Comparison of ENCODE assay signal across 8 mouse cellular contexts in genomic region chr4:62732840-62733239, GRCm38 (mm10).
DNase-seq lines count a peak whose midpoint lies in the region; ATAC-seq and TF ChIP-seq lines count a peak whose summit lies in the region.

No protein-coding gene starts in this region.

- intact Hi-C loops in left cerebral cortex, adult 2 months (cut with DNase I), result no loop called here

- H3K4me2 ChIP-seq in intestine, embryonic 15.5 days (replicated peaks), result no peak overlapping the region
- H3K4me2 ChIP-seq in lung, embryonic 15.5 days, result no peak overlapping the region

- TF ChIP-seq POLR2A in embryonic fibroblast, embryonic 13.5 days (IDR thresholded peaks at IDR 0.05; ENCODE audit: low read depth, low read length), result peak; percentile 50; the same call in 1 of the 2 replicates
- no peak for TF ChIP-seq POLR2A in cerebellum, adult 2 months (IDR thresholded peaks at IDR 0.05; ENCODE audit: borderline replicate concordance, insufficient read depth, low read length)

- H3K4me3 ChIP-seq in embryonic fibroblast, embryonic 13.5 days (ENCODE audit: insufficient read depth, low read length), result no peak overlapping the region
- H3K4me3 ChIP-seq in intestine, embryonic 15.5 days (replicated peaks), result no peak overlapping the region
- H3K4me3 ChIP-seq in lung, embryonic 15.5 days, result no peak overlapping the region
- H3K4me3 ChIP-seq in cerebellum, adult 2 months (replicated peaks; ENCODE audit: insufficient read depth, low read depth, low read length), result no peak overlapping the region
- H3K4me3 ChIP-seq in left cerebral cortex, adult 2 months, result no peak overlapping the region

- 29% methylated on average over 2 of the region's 2 CpGs for WGBS in intestine, embryonic 15.5 days
- 21% methylated on average over 2 of the region's 2 CpGs for WGBS in lung, embryonic 15.5 days
- 62% methylated on average over 2 of the region's 2 CpGs for WGBS in cerebellum, adult 2 months

- H3K9ac ChIP-seq in intestine, embryonic 15.5 days, result no peak overlapping the region
- H3K9ac ChIP-seq in lung, embryonic 15.5 days, result no peak overlapping the region

- peak; percentile 35 for DNase-seq in adrenal gland, adult 2 months
- DNase-seq in adrenal gland, postnatal 25 days, result no peak
- no peak for DNase-seq in thymus, postnatal 10 days (ENCODE audit: low spot score in 2 of 2)
- DNase-seq in cerebellum, adult 2 months, result no peak
- no peak for DNase-seq in left cerebral cortex, adult 2 months (ENCODE audit: extremely low spot score in 1 of 2, low spot score in 2 of 2)

- H3K4me1 ChIP-seq in embryonic fibroblast, embryonic 13.5 days (ENCODE audit: control insufficient read depth, insufficient read depth, low read length), result peaks cover 19% of the 10 kb centered on the region; the same call in 1 of the 2 replicates
- H3K4me1 ChIP-seq in intestine, embryonic 15.5 days (replicated peaks), result peaks cover 41% of the 10 kb centered on the region
- H3K4me1 ChIP-seq in lung, embryonic 15.5 days, result peaks cover 57% of the 10 kb centered on the region
- H3K4me1 ChIP-seq in cerebellum, adult 2 months (ENCODE audit: control insufficient read depth, insufficient read depth, low read length), result peaks cover 20% of the 10 kb centered on the region

- H3K9me3 ChIP-seq in intestine, embryonic 15.5 days, result no peaks in the 10 kb centered on the region
- H3K9me3 ChIP-seq in lung, embryonic 15.5 days, result no peaks in the 10 kb centered on the region

- no peaks in the 10 kb centered on the region for H3K27me3 ChIP-seq in intestine, embryonic 15.5 days (replicated peaks)
- no peaks in the 10 kb centered on the region for H3K27me3 ChIP-seq in lung, embryonic 15.5 days
- no peaks in the 10 kb centered on the region for H3K27me3 ChIP-seq in cerebellum, adult 2 months (ENCODE audit: control insufficient read depth, insufficient read depth, low read length)

- peak overlapping the region; percentile 95 for H3K27ac ChIP-seq in embryonic fibroblast, embryonic 13.5 days (ENCODE audit: insufficient read depth, low read length)
- peak overlapping the region; percentile 64 for H3K27ac ChIP-seq in intestine, embryonic 15.5 days
- H3K27ac ChIP-seq in lung, embryonic 15.5 days, result peak overlapping the region; percentile 57
- no peak overlapping the region for H3K27ac ChIP-seq in cerebellum, adult 2 months (ENCODE audit: insufficient read depth, low read length)
- no peak overlapping the region for H3K27ac ChIP-seq in left cerebral cortex, adult 2 months

- no peaks in the 10 kb centered on the region for H3K36me3 ChIP-seq in intestine, embryonic 15.5 days
- no peaks in the 10 kb centered on the region for H3K36me3 ChIP-seq in lung, embryonic 15.5 days

- TF ChIP-seq CTCF in embryonic fibroblast, embryonic 13.5 days (IDR thresholded peaks at IDR 0.05; ENCODE audit: borderline replicate concordance, insufficient read depth, low read length), result no peak
- no peak for TF ChIP-seq CTCF in cerebellum, adult 2 months (IDR thresholded peaks at IDR 0.05; ENCODE audit: borderline replicate concordance, insufficient read depth, low read depth, low read length)
- no peak for TF ChIP-seq CTCF in left cerebral cortex, adult 2 months (IDR thresholded peaks at IDR 0.05)

- ATAC-seq in intestine, embryonic 15.5 days, result peak; percentile 81
- peak; percentile 76 for ATAC-seq in lung, embryonic 15.5 days (ENCODE audit: borderline replicate concordance, extremely low read depth, low FRiP score, low TSS enrichment)

Comparison
In these comparisons a context has a peak if more than half of its experiments do, and no peak if none do; other contexts are left out.
1. H3K27ac ChIP-seq: peak in embryonic fibroblast, embryonic 13.5 days (single experiment), intestine, embryonic 15.5 days (single experiment) and lung, embryonic 15.5 days (single experiment); none in cerebellum, adult 2 months (single experiment) and left cerebral cortex, adult 2 months (single experiment).